Mouse (Mus musculus) duodenum, adult 2 months (tissue): ENCODE results near the gene Rnf215. TPM values are rescaled to one million over a fixed set of nuclear protein-coding genes. Genes with fewer than 3 reads are reported as not detected.

ENCODE experiments used
- polyA plus RNA-seq: library from polyadenylated mRNA; depleted of rRNA; stranded (reverse); fragments of >200 nt; gene quantifications from 2 replicates; pipeline ENCODE4 v1.2.3, GENCODE M21; 2012; ENCODE audit warnings: low replicate concordance; rRNA removed

Rnf215 gene
- 12.4 and 20.5 TPM in 2 replicates for polyA plus RNA-seq

DNA sequence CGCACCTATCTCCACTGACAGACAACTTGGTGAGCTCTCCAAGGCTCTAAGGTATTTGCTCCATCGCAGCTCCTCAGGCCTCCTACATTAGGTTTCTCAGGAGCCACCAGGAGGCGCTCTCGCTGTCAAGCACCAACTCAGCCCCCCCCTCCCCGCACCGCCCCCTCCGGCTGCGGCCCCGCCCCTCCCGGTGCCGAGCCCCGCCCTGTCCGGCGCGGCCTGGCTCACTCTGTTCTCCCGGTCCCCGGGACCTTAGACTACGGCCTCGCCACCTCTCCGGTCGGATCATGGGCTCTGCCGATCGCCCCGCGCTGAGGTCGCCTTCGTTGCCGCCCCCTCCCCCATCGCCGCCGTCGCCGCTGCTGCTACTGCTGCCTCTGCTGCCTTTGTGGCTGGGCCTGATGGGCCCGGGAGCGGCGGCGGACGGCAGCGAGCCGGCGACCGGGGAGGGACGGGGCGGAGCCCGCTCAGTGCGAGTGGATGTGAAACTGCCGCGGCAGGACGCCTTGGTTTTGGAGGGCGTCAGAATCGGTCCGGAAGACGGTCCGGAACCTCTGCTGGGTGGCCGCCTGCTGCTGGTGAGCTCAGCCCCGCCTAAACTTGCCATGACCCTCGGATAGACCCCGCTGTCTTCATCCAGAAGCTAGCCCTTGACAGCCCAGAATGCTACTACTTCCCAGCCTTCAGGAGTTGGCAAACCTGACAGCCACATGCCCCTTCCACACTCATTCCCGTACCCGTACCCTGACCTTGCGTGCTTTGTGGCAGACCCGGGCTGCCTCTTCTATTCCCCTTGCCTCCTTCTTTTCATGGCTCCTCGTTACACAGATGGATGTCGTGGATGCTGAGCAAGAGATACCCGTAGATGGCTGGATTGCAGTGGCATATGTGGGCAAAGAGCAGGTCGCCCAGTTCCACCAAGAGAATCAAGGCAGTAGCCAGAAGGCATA is at the start of gene Rnf215:
Gene Rnf215, plus strand, starts transcription at position 217 of the 950 bp plus-strand sequence.

DNA sequence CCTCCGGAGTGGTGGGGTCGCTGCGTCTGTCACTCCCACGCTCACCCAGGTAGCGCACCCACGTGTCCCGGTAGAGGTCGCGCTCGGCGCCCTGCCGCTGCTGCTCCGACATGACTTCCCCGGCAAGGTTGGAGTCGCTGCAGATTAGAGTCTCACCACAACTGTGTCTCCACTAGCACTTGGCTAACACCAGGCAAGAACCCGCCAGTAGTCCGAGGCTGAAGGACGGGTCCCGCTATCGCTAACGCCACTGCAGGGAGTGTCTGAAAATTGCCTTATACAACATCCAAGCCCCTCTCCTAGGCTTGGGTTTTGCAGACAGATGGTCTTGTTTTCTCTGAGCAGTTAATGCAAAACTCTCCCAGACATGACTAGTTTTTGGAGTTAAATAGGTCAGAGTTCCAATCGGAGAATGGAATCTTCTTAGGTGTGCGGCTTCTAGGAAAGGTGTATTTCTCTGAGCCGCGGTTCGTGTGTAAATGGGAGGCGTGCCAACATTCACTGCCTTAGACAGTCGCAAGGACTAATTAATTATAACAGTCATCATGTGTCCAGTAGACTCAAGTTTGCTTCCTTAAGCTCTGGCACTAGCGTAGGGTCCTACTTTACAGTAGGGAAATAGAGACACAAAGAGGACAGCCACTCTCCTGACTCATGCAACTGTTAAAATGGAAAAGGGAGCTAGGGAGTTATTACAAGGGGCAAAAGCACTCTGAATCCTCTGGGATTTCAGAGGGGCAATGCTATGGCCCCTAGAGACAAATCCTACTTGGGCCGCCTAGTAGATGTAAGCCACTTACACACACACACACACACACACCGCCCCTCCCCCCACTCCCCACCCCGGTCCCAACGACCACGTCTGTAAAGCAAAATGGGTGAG is 39.6 kb upstream of the Rnf215 start, which contains the start of gene Mtfp1:
Gene Mtfp1, minus strand, starts transcription at position 275 of the 883 bp plus-strand sequence.

DNA sequence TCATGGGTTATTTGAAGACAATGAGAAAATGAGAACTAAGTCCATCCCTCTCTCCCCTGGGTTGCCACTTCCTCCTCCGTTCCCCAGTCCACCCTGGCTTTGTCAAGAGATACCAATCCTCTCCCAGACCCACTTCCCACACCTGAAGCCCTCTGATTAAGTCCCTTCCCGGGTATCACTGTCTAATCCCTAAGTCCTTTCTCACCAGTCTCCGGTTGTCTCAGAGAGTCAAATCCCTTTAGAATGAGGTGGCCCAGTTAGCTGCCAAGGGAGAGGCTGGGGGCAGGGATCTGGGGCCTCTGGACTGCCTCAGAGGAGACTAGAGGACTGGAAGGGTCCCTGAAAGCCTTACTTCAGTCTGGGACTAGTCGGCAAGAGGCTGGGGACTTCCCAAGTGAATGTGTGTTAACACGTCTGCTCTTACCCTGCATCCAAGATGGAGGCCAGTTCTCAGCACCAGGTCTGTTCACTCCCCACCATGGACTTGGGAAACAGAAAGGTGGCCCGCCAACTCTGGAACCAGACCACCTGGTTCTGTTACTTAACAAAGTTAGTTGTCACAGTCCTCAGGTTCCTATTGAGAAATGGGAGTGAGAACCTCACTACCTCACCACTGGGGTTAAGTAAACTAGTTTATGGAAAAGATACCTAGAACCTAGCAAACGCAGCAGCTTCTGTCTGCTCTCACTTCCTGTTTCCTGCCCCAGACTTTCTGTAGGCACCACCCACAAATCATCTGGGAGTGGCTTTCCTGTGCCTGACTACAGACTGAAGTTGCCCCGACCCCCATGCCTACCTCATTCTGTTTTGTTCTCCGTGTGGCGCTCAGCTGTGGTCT is 12.0 kb upstream of the Rnf215 start, which contains the start of gene Sec14l2:
Gene Sec14l2, minus strand, starts transcription at position 674 of the 838 bp plus-strand sequence.

DNA sequence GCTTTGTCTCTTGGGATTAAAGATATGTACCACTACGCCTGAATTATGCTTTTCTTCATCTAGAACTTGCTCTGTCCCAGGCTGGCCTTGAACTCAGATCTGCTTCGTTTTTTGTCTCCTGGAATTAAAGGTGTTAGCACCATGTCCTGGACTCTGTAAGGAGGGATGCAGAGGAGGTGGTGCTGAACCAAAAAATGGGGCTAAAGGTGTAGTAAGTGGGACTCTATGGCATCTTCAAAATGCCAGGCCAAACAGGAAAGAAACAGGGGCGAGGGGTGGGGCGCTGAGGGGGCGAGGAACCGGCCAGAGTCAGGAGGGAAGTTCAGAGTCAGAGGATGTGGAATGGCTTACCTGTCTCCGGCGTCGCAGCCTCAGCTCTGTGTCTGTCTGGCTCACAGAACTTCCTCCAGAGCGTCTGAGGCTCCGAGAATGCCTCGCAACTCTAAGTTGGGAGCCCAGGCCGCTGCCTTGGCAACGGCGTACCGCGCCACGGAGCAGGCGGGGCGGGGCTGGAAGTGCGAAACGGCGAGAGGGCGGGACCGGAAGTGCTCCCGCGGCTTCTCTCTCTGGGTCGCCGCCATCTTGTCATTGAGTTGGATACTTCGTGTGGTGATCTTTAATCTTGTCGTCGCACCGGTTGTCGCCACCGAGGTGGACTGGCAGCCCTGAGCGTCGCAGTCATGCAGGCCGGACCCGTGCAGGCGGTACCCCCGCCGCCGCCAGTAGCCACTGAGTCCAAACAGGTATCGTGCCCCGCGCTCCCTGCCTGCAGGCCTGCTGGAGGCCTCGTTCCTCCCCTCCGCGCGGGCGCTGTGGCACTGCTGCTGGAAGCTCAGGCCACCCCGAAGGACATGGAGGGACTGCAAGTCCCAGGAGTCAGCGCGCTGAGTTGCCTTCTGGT is 25.1 kb downstream of the Rnf215 start, which contains the start of the genes Ccdc157 and Sf3a1:
Gene Ccdc157, minus strand, starts transcription at position 486 of the 901 bp plus-strand sequence.
Gene Sf3a1, plus strand, starts transcription at position 543 of the 901 bp plus-strand sequence.

DNA sequence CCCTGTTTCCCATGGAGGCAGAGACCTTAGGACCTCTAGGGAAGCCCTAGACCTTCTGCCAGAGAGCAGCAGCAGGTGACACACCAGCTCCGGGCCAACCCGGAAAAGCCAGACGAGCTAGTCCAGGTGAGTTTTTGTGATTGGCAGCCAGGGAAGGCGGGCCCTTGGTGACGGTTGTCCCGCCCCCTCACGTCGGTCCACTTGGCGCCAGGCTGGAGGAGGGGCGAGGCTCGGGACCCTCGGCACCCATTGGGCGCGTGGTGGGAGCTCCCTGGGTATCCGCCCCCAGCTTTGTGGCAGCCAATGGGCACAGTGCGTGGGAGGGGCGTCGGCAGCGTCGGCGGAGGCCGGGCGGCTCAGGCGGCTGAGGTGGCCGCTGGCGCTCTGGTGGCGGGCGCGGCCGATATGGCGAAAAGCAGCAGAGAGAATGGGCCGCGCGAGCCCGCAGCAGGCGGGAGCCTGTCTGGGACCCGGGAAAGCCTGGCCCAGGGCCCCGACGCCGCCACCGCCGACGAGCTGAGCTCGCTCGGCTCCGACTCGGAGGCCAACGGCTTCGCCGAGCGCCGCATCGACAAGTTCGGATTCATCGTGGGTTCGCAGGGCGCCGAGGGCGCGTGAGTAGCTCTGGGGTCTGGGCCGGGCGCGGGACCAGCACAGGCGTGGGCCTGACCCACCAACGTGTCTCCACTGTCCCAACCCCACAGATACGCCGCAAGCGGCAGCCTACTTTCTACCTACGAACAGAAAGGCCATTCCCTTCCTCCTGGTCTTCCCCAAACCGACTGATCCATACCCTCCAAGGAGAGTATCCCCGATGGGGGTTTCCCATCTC is 51.7 kb downstream of the Rnf215 start, which contains the start of gene Tbc1d10a:
Gene Tbc1d10a, plus strand, starts transcription at position 304 of the 832 bp plus-strand sequence.

Other genes with a start within 250 kb of the Rnf215 start
- 0.09 and 0.27 TPM in 2 replicates for gene 4921536K21Rik, start 240.1 kb upstream of the Rnf215 start, polyA plus RNA-seq
- 1.5 and 2.1 TPM in 2 replicates for gene Dusp18, start 240.0 kb upstream of the Rnf215 start, polyA plus RNA-seq
- 5.7 and 6.0 TPM in 2 replicates for gene Slc35e4, start 220.5 kb upstream of the Rnf215 start, polyA plus RNA-seq
- gene Tcn2, start 203.0 kb upstream of the Rnf215 start, polyA plus RNA-seq, result 208 and 438 TPM in 2 replicates
- 14.9 and 22.0 TPM in 2 replicates for gene Pes1, start 171.2 kb upstream of the Rnf215 start, polyA plus RNA-seq
- gene 4930556J24Rik, start 158.4 kb upstream of the Rnf215 start, polyA plus RNA-seq, result 0.07 and 0.14 TPM in 2 replicates
- gene Gal3st1, start 151.6 kb upstream of the Rnf215 start, polyA plus RNA-seq, result 133 and 187 TPM in 2 replicates
- 0.12 and 0.19 TPM in 2 replicates for gene Sec14l4, start 103.7 kb upstream of the Rnf215 start, polyA plus RNA-seq
- gene Sec14l3, start 70.4 kb upstream of the Rnf215 start, polyA plus RNA-seq, result not detected in 2 replicates
- 48.5 and 49.0 TPM in 2 replicates for gene Mtfp1, start 39.8 kb upstream of the Rnf215 start, polyA plus RNA-seq
- 31.2 and 70.7 TPM in 2 replicates for gene Sec14l2, start 11.8 kb upstream of the Rnf215 start, polyA plus RNA-seq
- gene Ccdc157, start 25.1 kb downstream of the Rnf215 start, polyA plus RNA-seq, result 1.2 and 2.2 TPM in 2 replicates
- 19.7 and 24.3 TPM in 2 replicates for gene Sf3a1, start 25.1 kb downstream of the Rnf215 start, polyA plus RNA-seq
- gene Tbc1d10a, start 51.6 kb downstream of the Rnf215 start, polyA plus RNA-seq, result 29.9 and 52.6 TPM in 2 replicates
- gene Castor1, start 83.0 kb downstream of the Rnf215 start, polyA plus RNA-seq, result 4.0 and 5.2 TPM in 2 replicates
- 0.05 and 0.26 TPM in 2 replicates for gene Osm, start 101.2 kb downstream of the Rnf215 start, polyA plus RNA-seq
- gene Lif, start 122.4 kb downstream of the Rnf215 start, polyA plus RNA-seq, result 2.9 and 4.1 TPM in 2 replicates